Mouse (Mus musculus) C2C12 (cell line): ENCODE results near the gene Lonp2.

Experiments
- CEBPB ChIP-seq: IDR thresholded peaks from one replicate; pipeline ENCODE4 v1.6.1; 2011; ENCODE audit warnings: low read depth, mild to moderate bottlenecking, control low read depth, moderate library complexity
- CTCF ChIP-seq: IDR thresholded peaks from one replicate; pipeline ENCODE4 v1.5.1; 2011; ENCODE audit not compliant: control insufficient read depth, insufficient read depth, insufficient read length
- MYOG ChIP-seq: IDR thresholded peaks from one replicate; pipeline ENCODE4 v1.6.1; 2011; ENCODE audit not compliant: control insufficient read depth, insufficient read length; ENCODE audit errors: extremely low read depth
- USF1 ChIP-seq: IDR thresholded peaks from one replicate; pipeline ENCODE4 v1.6.1; 2011; ENCODE audit warnings: low read depth, mild to moderate bottlenecking, control low read depth, moderate library complexity

GRCm38 (mm10) chr8:86581921-86582331 lies 41.9 kb upstream of the Lonp2 start:
- no peak for TF ChIP-seq MYOG
- TF ChIP-seq CTCF = no peak
- TF ChIP-seq USF1 = no peak
- TF ChIP-seq CEBPB = no peak
